Comparison of ENCODE assay signal across 7 mouse cellular contexts in the genomic region with DNA sequence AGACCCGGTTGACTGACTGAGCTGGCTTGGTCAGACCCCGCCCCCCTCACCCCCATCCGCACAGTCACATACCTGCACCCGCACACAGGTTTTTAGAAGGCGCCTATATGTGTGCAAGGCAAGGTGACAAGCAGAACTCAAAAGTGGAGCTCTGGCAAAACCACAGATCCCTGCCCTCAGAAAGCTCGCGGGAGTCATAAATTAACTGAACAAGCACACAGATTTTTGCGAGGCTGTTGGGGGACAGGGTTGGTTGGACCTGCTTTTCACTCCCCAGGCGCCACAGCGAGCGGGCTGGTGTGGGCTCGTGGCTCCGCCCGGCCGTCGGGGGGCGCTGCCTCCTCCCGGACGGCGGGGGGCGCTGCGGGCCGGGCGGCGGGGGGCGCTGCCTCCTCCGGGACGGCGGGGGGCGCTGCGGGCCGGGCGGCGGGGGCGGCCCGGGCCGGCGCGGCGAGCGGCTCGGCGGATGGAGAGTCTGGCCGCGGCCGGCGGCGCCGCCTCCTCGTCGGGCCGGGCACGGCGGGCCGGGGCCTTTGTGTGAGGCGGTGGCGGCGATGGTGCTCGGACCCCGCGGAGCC. TPM values are rescaled to one million over a fixed set of nuclear protein-coding genes. Genes with fewer than 3 reads are reported as not detected.
DNase-seq lines count a peak whose midpoint lies in the region; ATAC-seq and TF ChIP-seq lines count a peak whose summit lies in the region.

A gene (plus strand): TSS at position 456 of the 578 bp plus-strand sequence.

- H3K36me3 ChIP-seq in intestine, embryonic 15.5 days = peaks cover 29% of the 10 kb centered on the region
- peaks cover 32% of the 10 kb centered on the region for H3K36me3 ChIP-seq in limb, embryonic 10.5 days
- H3K36me3 ChIP-seq in midbrain, embryonic 11.5 days (ENCODE audit: control insufficient read depth, insufficient read depth, low read length) = peaks cover 25% of the 10 kb centered on the region
- H3K36me3 ChIP-seq in small intestine, adult 2 months (ENCODE audit: control insufficient read depth, insufficient read depth, low read length) = peaks cover 28% of the 10 kb centered on the region

- 0 out of 2 replicates have a peak, but pooled peaks cover 5% of the 10 kb centered on the region for H3K4me1 ChIP-seq in intestine, embryonic 15.5 days (replicated peaks)
- peaks cover 19% of the 10 kb centered on the region for H3K4me1 ChIP-seq in limb, embryonic 10.5 days
- peaks cover 6% of the 10 kb centered on the region; the same call in 1 of the 2 replicates for H3K4me1 ChIP-seq in midbrain, embryonic 11.5 days (ENCODE audit: control insufficient read depth, insufficient read depth, low read length)
- H3K4me1 ChIP-seq in small intestine, adult 2 months (ENCODE audit: control insufficient read depth, insufficient read depth, insufficient read length, low read length) = peaks cover 21% of the 10 kb centered on the region; the same call in 1 of the 2 replicates

- peak; percentile 38; the same call in 1 of the 2 replicates for TF ChIP-seq CTCF in small intestine, adult 2 months (IDR thresholded peaks at IDR 0.05; ENCODE audit: extremely low read depth, insufficient read length, insufficient replicate concordance, low read depth, low read length)

- peak within 1 kb of the TSS; percentile 98 for H3K4me3 ChIP-seq in intestine, embryonic 15.5 days (replicated peaks)
- H3K4me3 ChIP-seq in limb, embryonic 10.5 days = peak within 1 kb of the TSS; percentile 100
- peak within 1 kb of the TSS; percentile 95 for H3K4me3 ChIP-seq in midbrain, embryonic 11.5 days (ENCODE audit: low read depth, low read length)
- H3K4me3 ChIP-seq in small intestine, adult 2 months (ENCODE audit: low read depth, low read length) = peak within 1 kb of the TSS; percentile 86

- DNase-seq in adrenal gland, adult 18-20 months (ENCODE audit: low spot score in 2 of 2) = peak; percentile 87 to 91
- peak; percentile 82 for DNase-seq in embryo, embryonic 10.5 days (ENCODE audit: low spot score)
- DNase-seq in gastrocnemius, postnatal 4 days (ENCODE audit: low spot score in 2 of 2) = peak; percentile 80 to 82
- DNase-seq in limb, embryonic 10.5 days (ENCODE audit: low spot score) = peak; percentile 89
- peak; percentile 97 for DNase-seq in midbrain, embryonic 11.5 days (ENCODE audit: low spot score, missing footprints)

- peak within 1 kb of the TSS; percentile 97 for H3K9ac ChIP-seq in intestine, embryonic 15.5 days
- H3K9ac ChIP-seq in midbrain, embryonic 11.5 days (ENCODE audit: low read length) = peak within 1 kb of the TSS; percentile 96

- H3K9me3 ChIP-seq in intestine, embryonic 15.5 days = no peaks in the 10 kb centered on the region
- no peaks in the 10 kb centered on the region for H3K9me3 ChIP-seq in limb, embryonic 10.5 days (replicated peaks)
- no peaks in the 10 kb centered on the region for H3K9me3 ChIP-seq in midbrain, embryonic 11.5 days (ENCODE audit: control insufficient read depth, low read length)

- under 1% methylated on average over 40 of the region's 61 CpGs for WGBS in intestine, embryonic 15.5 days
- 10% methylated on average over 50 of the region's 61 CpGs for WGBS in limb, embryonic 10.5 days
- WGBS in midbrain, embryonic 11.5 days = 2% methylated on average over 27 of the region's 61 CpGs
- WGBS in small intestine, adult 2 months = 3% methylated on average over 53 of the region's 61 CpGs

- peak; percentile 78 for ATAC-seq in intestine, embryonic 15.5 days
- peak; percentile 88 for ATAC-seq in midbrain, embryonic 11.5 days (ENCODE audit: low FRiP score)

- no peaks in the 10 kb centered on the region for H3K27me3 ChIP-seq in intestine, embryonic 15.5 days (replicated peaks)
- no peaks in the 10 kb centered on the region for H3K27me3 ChIP-seq in limb, embryonic 10.5 days (ENCODE audit: low read depth, poor library complexity, severe bottlenecking)
- H3K27me3 ChIP-seq in midbrain, embryonic 11.5 days (ENCODE audit: control insufficient read depth, insufficient read depth, low read length) = no peaks in the 10 kb centered on the region
- H3K27me3 ChIP-seq in small intestine, adult 2 months (ENCODE audit: control insufficient read depth, insufficient read depth, low read length) = no peaks in the 10 kb centered on the region

- peak within 1 kb of the TSS; percentile 70 for H3K4me2 ChIP-seq in intestine, embryonic 15.5 days (replicated peaks)
- H3K4me2 ChIP-seq in midbrain, embryonic 11.5 days = peak within 1 kb of the TSS; percentile 68

- peak within 1 kb of the TSS; percentile 85 for H3K27ac ChIP-seq in intestine, embryonic 15.5 days
- peak within 1 kb of the TSS; percentile 97 for H3K27ac ChIP-seq in limb, embryonic 10.5 days
- H3K27ac ChIP-seq in midbrain, embryonic 11.5 days (ENCODE audit: low read depth, low read length) = peak within 1 kb of the TSS; percentile 10
- H3K27ac ChIP-seq in small intestine, adult 2 months (ENCODE audit: insufficient read depth, low read depth, low read length) = peak within 1 kb of the TSS; percentile 97

- TF ChIP-seq POLR2A in small intestine, adult 2 months (IDR thresholded peaks at IDR 0.05; ENCODE audit: low read depth, low read length) = peak; percentile 12; the same call in 1 of the 2 replicates

RNA-seq across cellular contexts. Expression of the gene that starts here (rescaled TPM):
- 10 to 100 TPM; 12.3 to 13.1 TPM for total RNA-seq in adrenal gland, adult 18-20 months (2021)
- 1 to 10 TPM; 6.9 to 8.2 TPM for total RNA-seq in gastrocnemius, postnatal 4 days (2021)
- polyA plus RNA-seq in intestine, embryonic 15.5 days (2015; fragmentation: Nextera tagmentation; extraction: Ambion mirVana) = 2.6 and 2.7 TPM in 2 replicates
- 5.1 and 5.5 TPM in 2 replicates for polyA plus RNA-seq in limb, embryonic 10.5 days (2016; fragmentation: Nextera tagmentation; extraction: Ambion mirVana)
- polyA plus RNA-seq in midbrain, embryonic 11.5 days (2014; fragmentation: Nextera tagmentation; extraction: Ambion mirVana) = 7.5 and 7.6 TPM in 2 replicates
- 2.9 and 6.7 TPM in 2 replicates for polyA plus RNA-seq in small intestine, adult 2 months (2012; rRNA removed)

Comparison
In these comparisons a context has a peak if more than half of its experiments do, and no peak if none do; other contexts are left out.
1. Peak in every context shown above with its lines: DNase-seq, ATAC-seq, H3K4me3 ChIP-seq and H3K27ac ChIP-seq.
2. H3K27ac ChIP-seq: peak in every context shown above with its lines; median percentile 97 in limb, embryonic 10.5 days; 97 in small intestine, adult 2 months; 85 in intestine, embryonic 15.5 days; 10 in midbrain, embryonic 11.5 days.